Mouse (Mus musculus) E14TG2a.4 (cell line): Measurements from ENCODE around the gene Tspan9.

ENCODE experiments used
- H3K27me3 ChIP-seq: 2 replicates; pipeline ENCODE4 v1.6.1; 2014; ENCODE audit warnings: low read length, control low read depth; ENCODE audit not compliant: insufficient read depth
- H3K36me3 ChIP-seq: 2 replicates; pipeline ENCODE4 v1.6.1; 2014; ENCODE audit warnings: low read length, control low read depth; ENCODE audit not compliant: insufficient read depth
- H3K4me1 ChIP-seq: replicated peaks from 2 replicates; pipeline ENCODE4 v1.6.1; 2014; ENCODE audit warnings: low read depth, low read length, control low read depth
- H3K4me3 ChIP-seq: replicated peaks from 2 replicates; pipeline ENCODE4 v1.5.1; 2014; ENCODE audit warnings: mild to moderate bottlenecking, low read length
- H3K9me3 ChIP-seq: 2 replicates; pipeline ENCODE4 v1.6.1; 2014; ENCODE audit warnings: low read length, control low read depth
- CTCF ChIP-seq: conservative IDR thresholded peaks from 2 replicates; pipeline ENCODE4 v1.5.1; 2014; ENCODE audit warnings: low read length
- NANOG ChIP-seq: IDR thresholded peaks from 2 replicates; pipeline ENCODE4 v1.6.1; 2014; ENCODE audit warnings: borderline replicate concordance, low read length, mixed read lengths
- POU5F1 ChIP-seq: IDR thresholded peaks from 2 replicates; pipeline ENCODE4 v1.6.1; 2014; ENCODE audit warnings: low read length, borderline replicate concordance

Gene Tspan9

DNA sequence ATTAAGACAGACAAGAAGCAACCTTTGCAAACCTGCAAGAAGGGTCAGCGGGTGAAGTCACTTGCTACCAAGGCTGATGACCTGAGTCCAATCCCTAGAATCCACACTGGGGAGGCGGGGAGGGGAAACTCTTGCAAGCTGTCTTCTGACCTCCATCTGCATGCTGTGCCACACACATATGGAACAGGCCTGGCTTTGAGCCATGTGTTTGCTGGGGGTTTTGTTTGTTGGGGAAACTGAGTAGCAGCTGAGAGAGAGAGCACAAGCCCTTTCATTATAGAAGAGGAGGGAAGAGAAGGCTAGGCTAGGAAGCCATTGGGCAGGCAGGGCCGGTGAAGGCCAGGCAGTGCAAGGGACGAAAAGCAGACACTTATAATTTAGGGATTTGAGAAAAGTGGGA lies 123.3 kb downstream of the Tspan9 start:
- Histone ChIP-seq H3K4me3 (no peak overlapping the region), H3K27me3 (peaks cover 4% of the 10 kb centered on the region; the same call in 1 of the 2 replicates), H3K36me3 (no peaks in the 10 kb centered on the region; the same call in 1 of the 2 replicates), H3K4me1 (peaks cover 42% of the 10 kb centered on the region), H3K9me3 (no peaks in the 10 kb centered on the region)
- TF ChIP-seq CTCF, result no peak
- no peak for TF ChIP-seq POU5F1
- no peak for TF ChIP-seq NANOG

DNA sequence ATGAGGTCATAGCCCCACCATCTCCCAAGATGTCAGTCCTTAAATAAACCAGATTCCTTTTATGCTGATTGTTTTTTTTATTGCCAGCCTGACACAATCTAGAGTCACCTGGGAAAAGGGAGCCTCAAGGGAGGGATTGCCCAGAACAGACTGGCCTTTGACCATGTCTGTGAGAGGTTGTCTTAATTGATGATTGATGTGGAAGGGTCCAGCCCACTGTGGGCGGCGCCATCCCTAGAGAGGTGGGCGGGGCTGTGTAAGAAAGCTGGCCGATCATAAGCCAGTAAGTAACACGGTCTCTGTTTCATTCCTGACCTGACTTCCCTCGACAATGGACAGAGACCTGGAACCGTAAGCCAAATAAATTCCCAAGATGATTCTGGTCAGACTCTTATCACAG lies 124.3 kb downstream of the Tspan9 start:
- Histone ChIP-seq H3K4me1 (peaks cover 42% of the 10 kb centered on the region), H3K9me3 (no peaks in the 10 kb centered on the region), H3K4me3 (no peak overlapping the region), H3K36me3 (no peaks in the 10 kb centered on the region; the same call in 1 of the 2 replicates), H3K27me3 (peaks cover 4% of the 10 kb centered on the region; the same call in 1 of the 2 replicates)
- TF ChIP-seq NANOG, result no peak
- TF ChIP-seq CTCF, result no peak
- no peak for TF ChIP-seq POU5F1

DNA sequence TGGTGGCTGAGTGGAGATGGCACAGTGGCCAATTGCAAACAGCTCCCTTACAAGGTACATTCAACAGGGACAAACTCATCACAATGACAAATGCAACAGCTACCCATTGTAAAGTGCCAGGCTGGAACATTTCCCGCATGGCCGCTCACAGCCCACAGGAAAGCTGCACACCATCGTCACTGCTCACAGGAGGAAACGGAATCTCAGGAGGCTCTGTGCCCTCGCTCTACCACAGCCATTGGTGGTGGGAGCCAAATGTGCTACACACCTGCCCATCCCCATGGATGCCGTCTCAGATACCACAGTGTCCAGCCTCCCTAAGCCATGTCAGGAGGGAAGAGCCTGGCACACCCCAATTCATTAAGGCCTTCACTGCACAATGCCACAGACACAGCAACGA lies 128.1 kb downstream of the Tspan9 start:
- no peaks in the 10 kb centered on the region for H3K9me3 ChIP-seq
- TF ChIP-seq NANOG (no peak), CTCF (no peak), POU5F1 (no peak)

GRCm38 (mm10) chr6:128011781-128012180 lies 131.6 kb downstream of the Tspan9 start:
- H3K27me3 ChIP-seq, result no peaks in the 10 kb centered on the region
- TF ChIP-seq POU5F1 (no peak), NANOG (no peak), CTCF (no peak)
- H3K4me3 ChIP-seq, result no peak overlapping the region
- peaks cover 20% of the 10 kb centered on the region for H3K4me1 ChIP-seq
- H3K9me3 ChIP-seq, result no peaks in the 10 kb centered on the region
- H3K36me3 ChIP-seq, result no peaks in the 10 kb centered on the region

More for the DNA sequence above, 128.1 kb downstream of the Tspan9 start:
- H3K27me3 ChIP-seq, result no peaks in the 10 kb centered on the region
- H3K4me3 ChIP-seq, result no peak overlapping the region
- H3K4me1 ChIP-seq, result peaks cover 22% of the 10 kb centered on the region
- no peaks in the 10 kb centered on the region; the same call in 1 of the 2 replicates for H3K36me3 ChIP-seq

- Histone ChIP-seq H3K9me3 (no peaks in the 10 kb centered on the region), H3K4me1 (peaks cover 20% of the 10 kb centered on the region), H3K36me3 (no peaks in the 10 kb centered on the region), H3K27me3 (no peaks in the 10 kb centered on the region), H3K4me3 (peak overlapping the region; percentile 37; the same call in 1 of the 2 replicates)
- TF ChIP-seq CTCF, result no peak
- TF ChIP-seq POU5F1, result no peak
- TF ChIP-seq NANOG, result no peak
Measured at GRCm38 (mm10) chr6:128011071-128011477, 132.3 kb downstream of the Tspan9 start.

GRCm38 (mm10) chr6:128010135-128010971 lies 133.0 kb downstream of the Tspan9 start:
- H3K27me3 ChIP-seq, result no peaks in the 10 kb centered on the region
- no peak overlapping the region; the same call in 1 of the 2 replicates for H3K4me3 ChIP-seq
- no peaks in the 10 kb centered on the region for H3K36me3 ChIP-seq
- no peaks in the 10 kb centered on the region for H3K9me3 ChIP-seq
- TF ChIP-seq CTCF, result no peak
- TF ChIP-seq NANOG, result no peak
- no peak for TF ChIP-seq POU5F1
- H3K4me1 ChIP-seq, result peaks cover 20% of the 10 kb centered on the region

GRCm38 (mm10) chr6:128007982-128008562 lies 135.3 kb downstream of the Tspan9 start:
- peaks cover 26% of the 10 kb centered on the region for H3K4me1 ChIP-seq
- H3K36me3 ChIP-seq, result no peaks in the 10 kb centered on the region; the same call in 1 of the 2 replicates
- no peak overlapping the region for H3K4me3 ChIP-seq
- TF ChIP-seq CTCF (no peak), NANOG (no peak), POU5F1 (no peak)
- no peaks in the 10 kb centered on the region for H3K27me3 ChIP-seq
- no peaks in the 10 kb centered on the region for H3K9me3 ChIP-seq

- TF ChIP-seq NANOG (no peak), CTCF (no peak), POU5F1 (no peak)
- no peaks in the 10 kb centered on the region for H3K9me3 ChIP-seq
- no peaks in the 10 kb centered on the region; the same call in 1 of the 2 replicates for H3K36me3 ChIP-seq
- H3K4me3 ChIP-seq, result no peak overlapping the region
- peaks cover 26% of the 10 kb centered on the region for H3K4me1 ChIP-seq
- no peaks in the 10 kb centered on the region for H3K27me3 ChIP-seq
Measured at GRCm38 (mm10) chr6:128007241-128007701, 136.1 kb downstream of the Tspan9 start.
